Mouse (Mus musculus): ENCODE results near the gene Il5ra.

Il5ra gene

GRCm38 (mm10) chr6:106748887-106749388 is at the start of gene Il5ra:
TSS of gene Il5ra (minus strand) at chr6:106749037.
- no peak for DNase-seq (ENCODE audit: low read depth, low spot score)

GRCm38 (mm10) chr6:106794094-106794814 is 45.4 kb upstream of the Il5ra start:
- DNase-seq (ENCODE audit: low read depth, low spot score): peak; percentile 75

- peak; percentile 59 for DNase-seq (ENCODE audit: low read depth, low spot score)
Observed at GRCm38 (mm10) chr6:106793621-106794020, 44.8 kb upstream of the Il5ra start.

- peak; percentile 73 for DNase-seq (ENCODE audit: low read depth, low spot score)
Observed at GRCm38 (mm10) chr6:106793088-106793487, 44.3 kb upstream of the Il5ra start.

- DNase-seq (ENCODE audit: low read depth, low spot score): no peak
Observed at GRCm38 (mm10) chr6:106792486-106792885, 43.6 kb upstream of the Il5ra start.

GRCm38 (mm10) chr6:106791429-106791828 is 42.6 kb upstream of the Il5ra start:
- DNase-seq (ENCODE audit: low read depth, low spot score): peak; percentile 64

GRCm38 (mm10) chr6:106787138-106787537 is 38.3 kb upstream of the Il5ra start:
- DNase-seq (ENCODE audit: low read depth, low spot score): peak; percentile 40

GRCm38 (mm10) chr6:106770046-106770445 is 21.2 kb upstream of the Il5ra start:
- no peak for DNase-seq (ENCODE audit: low read depth, low spot score)

- peak; percentile 20 for DNase-seq (ENCODE audit: low read depth, low spot score)
Observed at GRCm38 (mm10) chr6:106769290-106769866, 20.5 kb upstream of the Il5ra start.

- peak; percentile 100 for DNase-seq (ENCODE audit: low read depth, low spot score)
Observed at GRCm38 (mm10) chr6:106768640-106769289, 19.9 kb upstream of the Il5ra start, which contains the start of gene Trnt1. TSS of gene Trnt1 (plus strand) at chr6:106769120.

GRCm38 (mm10) chr6:106766774-106767173 is 17.9 kb upstream of the Il5ra start:
- DNase-seq (ENCODE audit: low read depth, low spot score): no peak

- no peak for DNase-seq (ENCODE audit: low read depth, low spot score)
Observed at GRCm38 (mm10) chr6:106765892-106766291, 17.1 kb upstream of the Il5ra start.

- no peak for DNase-seq (ENCODE audit: low read depth, low spot score)
Observed at GRCm38 (mm10) chr6:106761486-106761885, 12.6 kb upstream of the Il5ra start.

GRCm38 (mm10) chr6:106760473-106761218 is 11.8 kb upstream of the Il5ra start:
- no peak for DNase-seq (ENCODE audit: low read depth, low spot score)

- no peak for DNase-seq (ENCODE audit: low read depth, low spot score)
Observed at GRCm38 (mm10) chr6:106758299-106758698, 9.5 kb upstream of the Il5ra start.

- DNase-seq (ENCODE audit: low read depth, low spot score): no peak
Observed at GRCm38 (mm10) chr6:106750291-106750690, 1.5 kb upstream of the Il5ra start.

- DNase-seq (ENCODE audit: low read depth, low spot score): no peak
Observed at GRCm38 (mm10) chr6:106747804-106748203, 1.0 kb downstream of the Il5ra start.

- no peak for DNase-seq (ENCODE audit: low read depth, low spot score)
Observed at GRCm38 (mm10) chr6:106747251-106747650, 1.6 kb downstream of the Il5ra start.

GRCm38 (mm10) chr6:106745673-106746394 is 3.0 kb downstream of the Il5ra start:
- no peak for DNase-seq (ENCODE audit: low read depth, low spot score)

- peak; percentile 5 for DNase-seq (ENCODE audit: low read depth, low spot score)
Observed at GRCm38 (mm10) chr6:106743556-106744233, 5.1 kb downstream of the Il5ra start.
